Comparison of ENCODE assay signal across 8 mouse cellular contexts in genomic region chr11:77078273-77079134, GRCm38 (mm10). TPM values are rescaled to one million over a fixed set of nuclear protein-coding genes. Genes with fewer than 3 reads are reported as not detected.
DNase-seq lines count a peak whose midpoint lies in the region; ATAC-seq and TF ChIP-seq lines count a peak whose summit lies in the region.

Nsrp1 (minus strand) TSS chr11:77078435.

- no peaks in the 10 kb centered on the region for H3K9me3 ChIP-seq in hindbrain, postnatal 0 days (ENCODE audit: low read length)

- peak within 1 kb of the TSS; percentile 84 for H3K4me2 ChIP-seq in hindbrain, postnatal 0 days (ENCODE audit: low read depth, low read length)

- WGBS in hindbrain, postnatal 0 days, result 4% methylated on average over 48 of the region's 48 CpGs

- peaks cover 11% of the 10 kb centered on the region; the same call in 1 of the 2 replicates for H3K36me3 ChIP-seq in hindbrain, postnatal 0 days (ENCODE audit: insufficient read depth, low read length)

- H3K4me3 ChIP-seq in hindbrain, postnatal 0 days (ENCODE audit: low read length), result peak within 1 kb of the TSS; percentile 64
- peak within 1 kb of the TSS; percentile 95 for H3K4me3 ChIP-seq in left cerebral cortex, adult 2 months

- peaks cover 7% of the 10 kb centered on the region; the same call in 1 of the 2 replicates for H3K27me3 ChIP-seq in hindbrain, postnatal 0 days (ENCODE audit: insufficient read depth, low read length)

- peak within 1 kb of the TSS; percentile 69 for H3K9ac ChIP-seq in hindbrain, postnatal 0 days (replicated peaks; ENCODE audit: low read length)

- peak; percentile 79 for DNase-seq in WW6 (ENCODE audit: low read depth, low spot score)
- peak; percentile 78 to 87 for DNase-seq in cerebellum, postnatal 4 days (ENCODE audit: low spot score in 2 of 2)
- peak; percentile 91 for DNase-seq in gastrocnemius, adult 18-20 months (ENCODE audit: low spot score)
- DNase-seq in hindbrain, postnatal 0 days (ENCODE audit: low spot score), result peak; percentile 98
- DNase-seq in left cerebral cortex, adult 2 months (ENCODE audit: extremely low spot score in 1 of 2, low spot score in 2 of 2), result peak; percentile 91 to 92
- peak; percentile 93 to 96 for DNase-seq in right cerebral cortex, adult 2 months (ENCODE audit: low spot score in 2 of 2)
- peak; percentile 93 for DNase-seq in urinary bladder, postnatal 14 days (ENCODE audit: low spot score)

- peak within 1 kb of the TSS; percentile 89 for H3K27ac ChIP-seq in hindbrain, postnatal 0 days
- H3K27ac ChIP-seq in left cerebral cortex, adult 2 months, result peak within 1 kb of the TSS; percentile 91

- no peaks in the 10 kb centered on the region for H3K4me1 ChIP-seq in hindbrain, postnatal 0 days (ENCODE audit: insufficient read depth, low read length)

- intact Hi-C loops in left cerebral cortex, adult 2 months (cut with DNase I), result no loop called here

- ATAC-seq in hindbrain, postnatal 0 days, result peak; percentile 99
- ATAC-seq in megakaryocyte, adult 5-6 weeks (ENCODE audit: poor library complexity, severe bottlenecking), result peak; percentile 100

- no peak for TF ChIP-seq CTCF in hindbrain, postnatal 0 days (IDR thresholded peaks at IDR 0.05; ENCODE audit: low read depth)
- no peak for TF ChIP-seq CTCF in left cerebral cortex, adult 2 months (IDR thresholded peaks at IDR 0.05)

RNA-seq across cellular contexts. Expression of gene Nsrp1, which starts in this region (rescaled TPM):
- 10 to 100 TPM; 14.3 to 15.0 TPM for total RNA-seq in gastrocnemius, adult 18-20 months (2021)
- 2.2 and 6.4 TPM in 2 replicates for total RNA-seq in hindbrain, postnatal 0 days (2014; rRNA removed)
- polyA plus RNA-seq in hindbrain, postnatal 0 days (2015; fragmentation: Nextera tagmentation; extraction: Ambion mirVana), result 57.8 and 58.1 TPM in 2 replicates
- 10 to 100 TPM; 14.3 to 18.5 TPM for total RNA-seq in left cerebral cortex, adult 2 months (2021)
- total RNA-seq in megakaryocyte, adult 5-6 weeks (2015), result 24.4 and 41.4 TPM in 2 replicates
- total RNA-seq in megakaryocyte, adult 5-6 weeks (2017), result 22.6 and 27.0 TPM in 2 replicates

Comparison
In these comparisons a context has a peak if more than half of its experiments do, and no peak if none do; other contexts are left out.
1. Peak in every context shown above with its lines: DNase-seq, ATAC-seq, H3K4me3 ChIP-seq and H3K27ac ChIP-seq.